Mouse (Mus musculus) ES-E14 (cell line): ENCODE results near the gene H1foo.

Experiments used
- CHD2 ChIP-seq: IDR thresholded peaks from 2 replicates; pipeline ENCODE4 v1.6.1; 2014; ENCODE audit warnings: mild to moderate bottlenecking, low read depth, low read length, inconsistent platforms
- HCFC1 ChIP-seq: IDR thresholded peaks from 2 replicates; pipeline ENCODE4 v1.6.1; 2012; ENCODE audit warnings: low read length, inconsistent platforms, borderline replicate concordance; ENCODE audit not compliant: insufficient read depth
- MAFK ChIP-seq: IDR thresholded peaks from 2 replicates; pipeline ENCODE4 v1.6.1; 2014; ENCODE audit warnings: mild to moderate bottlenecking, low read depth, low read length, inconsistent platforms; ENCODE audit not compliant: insufficient read depth
- ZC3H11A ChIP-seq: IDR thresholded peaks from 2 replicates; pipeline ENCODE4 v1.6.1; 2012; ENCODE audit warnings: low read depth, mild to moderate bottlenecking, inconsistent platforms, low read length, borderline replicate concordance
- ZNF384 ChIP-seq: IDR thresholded peaks from 2 replicates; pipeline ENCODE4 v1.6.1; 2012; ENCODE audit warnings: low read depth, low read length, inconsistent platforms

DNA sequence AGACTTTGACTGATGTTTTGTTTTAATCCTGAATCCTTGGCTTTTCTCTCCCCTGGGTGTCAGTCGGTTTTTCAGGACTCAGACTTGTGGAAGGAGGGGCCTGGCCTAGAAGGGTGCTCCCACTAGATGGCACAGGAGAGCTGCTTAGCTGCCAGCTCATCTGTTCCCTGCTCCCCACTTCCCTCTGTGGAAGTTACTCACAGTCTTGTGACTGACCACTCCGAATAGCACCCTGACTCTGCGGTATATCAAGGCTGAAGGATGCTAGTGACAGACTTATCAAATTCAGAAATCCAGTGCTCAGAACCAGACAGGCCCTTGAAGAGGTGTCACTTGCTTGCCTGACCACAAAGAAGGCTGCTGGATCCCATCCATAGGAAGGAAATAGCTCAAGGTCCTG lies 43.7 kb upstream of the H1foo start:
- TF ChIP-seq HCFC1 (no peak), ZC3H11A (no peak), MAFK (no peak), CHD2 (no peak), ZNF384 (no peak)
